Mouse (Mus musculus) natural killer cell, adult 2 months (primary cell): ENCODE results near the gene Gcgr.
"Not testable (repeated sequence)": the region's sequence is repeated elsewhere in the genome, so short reads cannot be mapped to it uniquely, and the experiment has no call there.

Experiments used
- DNase-seq, 2 experiments: peaks; one replicate each; pipeline ENCODE4 v3.0.0; 2022; ENCODE audit warnings: low spot score in 2 of 2

The Gcgr gene

GRCm38 (mm10) chr11:120506899-120507298, 23.6 kb upstream of the Gcgr start:
- DNase-seq: no peak

GRCm38 (mm10) chr11:120507611-120508289, 22.7 kb upstream of the Gcgr start:
- no peak for DNase-seq

- no peak for DNase-seq
These were observed 22.1 kb upstream of the Gcgr start for GRCm38 (mm10) chr11:120508290-120508870.

- no peak for DNase-seq
These were observed 20.6 kb upstream of the Gcgr start for GRCm38 (mm10) chr11:120509940-120510339.

- DNase-seq: no peak
These were observed 20.0 kb upstream of the Gcgr start for GRCm38 (mm10) chr11:120510375-120511030.

- DNase-seq: no peak
These were observed 17.6 kb upstream of the Gcgr start for GRCm38 (mm10) chr11:120512790-120513453.

DNA sequence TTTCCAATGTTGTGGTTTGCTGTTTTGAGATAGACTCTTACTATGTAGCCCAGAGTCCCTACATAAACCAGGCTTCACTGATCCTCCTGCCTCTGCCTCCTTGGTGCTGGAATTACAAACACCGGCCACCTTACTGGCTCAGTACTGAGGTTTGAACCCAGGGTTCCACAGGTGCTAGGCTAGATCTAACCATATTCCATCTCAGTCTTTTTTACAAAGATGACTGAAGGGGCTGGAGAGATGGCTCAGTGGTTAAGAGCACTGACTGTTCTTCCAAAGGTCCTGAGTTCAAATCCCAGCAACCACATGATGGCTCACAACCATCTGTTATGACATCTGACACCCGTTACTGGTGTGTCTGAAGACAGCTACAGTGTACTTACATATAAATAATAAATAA, 16.2 kb upstream of the Gcgr start:
- DNase-seq: not testable (repeated sequence)

DNA sequence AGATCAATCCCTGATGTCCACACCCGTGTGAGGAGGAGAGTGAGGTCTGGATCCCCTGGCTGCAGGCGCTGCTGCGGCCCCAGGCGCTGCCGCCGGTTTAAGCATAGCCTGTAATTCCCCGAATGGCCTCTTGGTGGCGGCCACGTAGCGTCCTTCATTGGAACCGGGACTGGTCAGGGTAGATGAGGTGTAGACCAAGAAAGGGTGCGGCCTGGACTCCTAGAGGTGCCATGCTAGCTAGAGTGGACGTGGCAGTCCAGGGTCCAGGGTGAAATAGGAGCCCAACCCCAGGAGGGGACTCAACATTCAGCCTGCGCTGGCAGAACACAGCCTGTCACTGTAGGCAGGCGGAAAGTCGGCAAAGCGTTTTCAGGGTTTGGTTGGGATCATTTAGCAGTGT, 14.9 kb upstream of the Gcgr start:
- DNase-seq: peak; percentile 83 to 87

DNA sequence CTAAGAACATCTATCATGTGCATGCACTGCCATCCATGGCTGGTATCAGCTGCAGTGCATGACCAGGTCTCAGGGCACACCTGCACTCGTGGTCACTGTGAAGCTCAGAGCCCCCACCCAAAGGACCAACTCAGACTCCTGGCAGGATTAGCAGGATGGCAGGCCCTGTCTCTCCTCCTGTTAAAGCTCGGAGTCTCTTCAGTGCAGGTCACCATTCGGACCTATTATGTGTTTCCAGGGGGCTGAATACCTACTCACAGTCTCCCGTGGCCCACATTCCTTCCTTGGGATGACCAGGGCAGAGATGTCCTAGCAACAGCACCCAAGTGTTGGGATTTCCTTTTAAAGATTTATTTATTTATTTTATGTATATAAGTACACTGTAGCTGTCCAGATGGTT, 13.4 kb upstream of the Gcgr start:
- no peak for DNase-seq

DNA sequence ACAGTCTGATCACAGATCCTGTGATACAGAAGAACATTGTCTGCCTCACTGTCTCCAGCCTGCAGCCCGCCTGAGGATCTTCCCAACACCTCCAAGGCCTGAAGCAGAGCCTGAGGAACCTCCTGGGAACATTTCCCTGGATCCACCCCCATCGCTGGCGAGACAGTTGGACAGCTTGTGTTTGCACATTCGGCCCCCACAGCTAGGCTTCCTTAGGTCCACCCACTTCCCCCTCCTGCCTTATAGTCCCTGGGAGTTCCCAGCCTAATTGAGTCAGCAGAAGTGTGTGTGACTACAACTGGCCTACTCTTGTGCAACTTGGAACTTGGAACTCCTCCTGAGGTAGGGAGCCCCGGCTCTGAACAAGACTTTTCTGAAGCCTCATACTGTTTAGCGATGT, 12.5 kb upstream of the Gcgr start:
- no peak for DNase-seq

DNA sequence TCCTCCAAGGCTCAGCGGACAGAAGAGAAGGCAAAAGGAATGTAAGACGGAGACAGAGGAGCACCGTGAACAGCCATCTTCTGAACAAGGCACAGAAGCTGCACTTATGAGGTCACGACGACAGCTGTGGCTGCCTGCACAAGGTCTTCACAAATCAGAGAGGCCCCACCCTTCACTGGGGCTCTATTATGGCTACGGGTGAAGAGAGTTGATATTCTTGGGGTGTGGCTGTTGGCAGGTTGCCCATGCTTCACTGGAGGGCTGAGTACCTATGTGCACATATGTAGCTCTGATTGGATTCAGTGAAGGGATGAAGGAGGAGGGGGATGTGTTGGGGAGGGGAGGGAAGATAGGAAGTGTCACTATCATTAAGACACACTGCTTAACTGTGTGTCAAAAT, 11.9 kb upstream of the Gcgr start:
- DNase-seq: no peak

GRCm38 (mm10) chr11:120519738-120520137, 10.8 kb upstream of the Gcgr start:
- peak; percentile 62 to 71 for DNase-seq

DNA sequence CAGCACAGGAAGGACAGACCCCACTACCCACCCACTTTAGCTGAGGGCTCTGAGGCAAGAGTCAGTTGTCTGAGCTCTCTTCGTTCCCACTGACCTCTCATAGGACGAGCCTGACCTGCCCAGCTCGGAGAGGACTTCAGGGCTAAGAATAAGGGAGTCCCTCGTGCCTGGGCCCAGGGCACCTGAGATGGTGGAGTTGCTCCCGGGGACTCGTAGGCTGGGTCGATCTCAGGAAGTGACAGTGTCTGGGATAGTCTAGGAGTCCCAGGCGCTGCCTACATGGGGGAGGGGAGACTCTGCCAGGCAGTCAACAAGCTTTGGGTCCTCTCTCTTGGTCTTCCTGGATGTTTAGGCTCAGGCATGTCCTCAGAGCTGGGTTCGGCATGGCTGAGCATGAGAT, 10.0 kb upstream of the Gcgr start:
- DNase-seq: no peak

- DNase-seq: no peak
These were observed 9.4 kb upstream of the Gcgr start for GRCm38 (mm10) chr11:120520967-120521540.

- no peak for DNase-seq
These were observed 7.9 kb upstream of the Gcgr start for GRCm38 (mm10) chr11:120522581-120522980.

DNA sequence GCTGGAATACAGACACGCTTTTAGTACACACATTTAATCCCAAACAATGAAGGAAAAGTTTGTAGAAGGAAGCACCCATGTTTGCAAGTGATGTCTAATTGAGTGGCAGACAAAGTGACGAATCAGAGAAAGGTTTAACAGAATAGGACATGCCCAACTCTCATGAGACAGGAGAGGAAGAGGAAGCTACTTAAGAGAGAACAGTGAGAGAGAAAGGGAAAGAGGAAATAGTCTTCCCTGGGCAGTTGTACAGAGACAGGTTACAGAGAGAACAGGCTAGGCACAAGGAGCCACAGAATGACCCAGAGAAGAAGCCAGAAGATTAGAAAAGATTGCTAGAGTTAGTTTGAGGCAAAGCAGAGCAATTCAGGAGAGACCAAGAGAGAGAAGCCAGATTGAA, 4.5 kb upstream of the Gcgr start:
- no peak for DNase-seq

DNA sequence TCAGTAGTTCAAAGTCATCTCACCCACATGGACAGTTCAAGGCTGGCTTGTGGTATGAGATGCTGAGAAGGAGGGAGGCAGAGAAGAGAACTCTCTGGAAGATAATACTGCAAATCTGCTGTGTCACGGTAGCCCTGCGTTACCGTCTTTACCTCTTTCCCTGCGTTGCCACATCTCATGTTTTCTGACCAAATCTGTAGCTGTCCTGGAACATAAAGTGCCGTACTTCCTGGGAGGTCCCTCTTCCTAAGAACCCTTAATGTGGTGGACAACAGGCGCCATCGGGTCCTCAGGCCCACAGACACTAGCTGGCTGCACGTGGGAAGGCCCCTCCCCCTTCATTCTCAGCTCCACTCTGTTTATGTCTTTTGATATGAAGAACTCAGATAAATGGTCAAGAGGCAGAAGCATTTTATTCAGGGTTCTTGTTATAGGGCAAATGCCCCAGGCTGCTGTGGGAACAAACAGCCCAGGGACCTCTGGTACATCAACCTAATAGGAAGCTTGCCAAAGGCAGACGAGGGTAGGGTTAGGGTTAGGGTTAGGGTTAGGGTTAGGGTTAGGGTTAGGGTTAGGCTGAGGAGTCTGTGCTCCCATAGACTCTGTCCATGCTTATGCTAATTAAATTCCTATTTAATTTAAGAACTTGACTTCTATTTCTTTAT, 2.7 kb upstream of the Gcgr start:
- DNase-seq: no peak

DNA sequence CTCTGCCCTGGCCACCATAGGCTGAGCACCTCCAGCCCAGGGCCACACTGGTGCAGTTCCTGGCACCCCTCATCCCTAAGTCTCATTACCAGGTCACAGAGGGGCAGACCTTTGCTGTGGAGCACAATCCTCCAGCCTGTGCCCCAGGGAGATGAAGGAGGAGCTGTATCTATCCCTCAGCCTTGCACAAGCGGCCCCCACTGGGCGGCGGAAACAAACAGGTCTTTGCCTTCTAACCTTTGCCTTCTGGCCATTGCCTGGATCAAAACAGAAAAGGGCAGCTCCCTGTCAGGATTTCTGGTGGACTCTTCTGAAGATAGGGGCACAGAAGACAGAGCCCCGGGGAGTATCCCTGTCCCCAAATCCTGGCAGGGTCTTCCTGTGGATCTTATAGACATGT, 1.6 kb upstream of the Gcgr start:
- no peak for DNase-seq

GRCm38 (mm10) chr11:120531646-120532045, 1.1 kb downstream of the Gcgr start:
- no peak for DNase-seq

GRCm38 (mm10) chr11:120534093-120534492, 3.6 kb downstream of the Gcgr start:
- no peak for DNase-seq

GRCm38 (mm10) chr11:120535145-120535544, 4.6 kb downstream of the Gcgr start:
- DNase-seq: no peak

GRCm38 (mm10) chr11:120535804-120536203, 5.3 kb downstream of the Gcgr start:
- DNase-seq: no peak
